Mouse (Mus musculus) CH12.LX (cell line): Measurements from ENCODE around the gene Grpel1.

ENCODE experiments used
- CTCF ChIP-seq, 2 experiments: IDR thresholded peaks in 1 of 2; conservative IDR thresholded peaks in 1 of 2; 2 replicates each; pipeline ENCODE4 v1.5.1; 2011 to 2012; ENCODE audit warnings: low read depth in 2 of 2, low read length in 2 of 2, improper control_type of control experiment in 1 of 2, inconsistent platforms in 1 of 2, mild to moderate bottlenecking in 1 of 2, moderate library complexity in 1 of 2
- E2F4 ChIP-seq: IDR thresholded peaks from 2 replicates; pipeline ENCODE4 v1.6.1; 2011; ENCODE audit warnings: low read depth, low read length, improper control_type of control experiment; ENCODE audit not compliant: insufficient replicate concordance
- ELF1 ChIP-seq: IDR thresholded peaks from 2 replicates; pipeline ENCODE4 v1.6.1; 2014; ENCODE audit warnings: low read depth, mild to moderate bottlenecking, inconsistent platforms, low read length, improper control_type of control experiment
- JUND ChIP-seq: conservative IDR thresholded peaks from 2 replicates; pipeline ENCODE4 v1.6.1; 2011; ENCODE audit warnings: low read depth, low read length, improper control_type of control experiment
- MEF2A ChIP-seq: IDR thresholded peaks from 2 replicates; pipeline ENCODE4 v1.6.1; 2014; ENCODE audit warnings: low read depth, mild to moderate bottlenecking, inconsistent platforms, low read length, improper control_type of control experiment, borderline replicate concordance
- POLR2A ChIP-seq: IDR thresholded peaks from 2 replicates; pipeline ENCODE4 v1.6.1; 2011; ENCODE audit warnings: low read depth, mild to moderate bottlenecking, improper control_type of control experiment, low read length
- RAD21 ChIP-seq: IDR thresholded peaks from 2 replicates; pipeline ENCODE4 v1.6.1; 2011; ENCODE audit warnings: low read depth, mild to moderate bottlenecking, low read length, improper control_type of control experiment, moderate library complexity
- TCF12 ChIP-seq: IDR thresholded peaks from 2 replicates; pipeline ENCODE4 v1.6.1; 2014; ENCODE audit warnings: low read depth, mild to moderate bottlenecking, inconsistent platforms, low read length, improper control_type of control experiment
- ZC3H11A ChIP-seq: IDR thresholded peaks from 2 replicates; pipeline ENCODE4 v1.6.1; 2012; ENCODE audit warnings: low read depth, mild to moderate bottlenecking, inconsistent platforms, low read length, improper control_type of control experiment

- TF ChIP-seq ELF1 (no peak), POLR2A (no peak), TCF12 (no peak), JUND (no peak), RAD21 (no peak), ZC3H11A (no peak), CTCF (conservative IDR thresholded peaks at IDR 0.05 in 1 of 2, IDR thresholded peaks at IDR 0.05 in 1 of 2; ENCODE audit: low read depth in 2 of 2, low read length in 2 of 2) (no peak), E2F4 (no peak), MEF2A (no peak)
Observed at GRCm38 (mm10) chr5:36429551-36429950, 35.2 kb upstream of the Grpel1 start.
